Mouse (Mus musculus) embryo, embryonic 10.5 days (tissue): ENCODE data around the gene Gm11237.
"Not testable (repeated sequence)": the region's sequence is repeated elsewhere in the genome, so short reads cannot be mapped to it uniquely, and the experiment has no call there.

ENCODE experiments used
- DNase-seq: peaks from one replicate; pipeline ENCODE4 v3.0.0-alpha.2; 2015; ENCODE audit warnings: low spot score

Gene Gm11237

GRCm38 (mm10) chr4:73622684-73623083 lies at the start of gene Gm11237:
TSS of gene Gm11237 (plus strand) at chr4:73622984.
- not testable (repeated sequence) for DNase-seq

- peak; percentile 88 for DNase-seq
Observed at GRCm38 (mm10) chr4:73599248-73599647, 23.5 kb upstream of the Gm11237 start.

GRCm38 (mm10) chr4:73607581-73607980 lies 15.2 kb upstream of the Gm11237 start, which contains the start of gene Gm11238:
TSS of gene Gm11238 (plus strand) at chr4:73607881.
- DNase-seq = not testable (repeated sequence)

- DNase-seq = not testable (repeated sequence)
Observed at GRCm38 (mm10) chr4:73637821-73638220, 15.0 kb downstream of the Gm11237 start, which contains the start of gene Gm11236. TSS of gene Gm11236 (plus strand) at chr4:73638121.

GRCm38 (mm10) chr4:73661864-73662263 lies 39.1 kb downstream of the Gm11237 start:
- not testable (repeated sequence) for DNase-seq

- not testable (repeated sequence) for DNase-seq
Observed at GRCm38 (mm10) chr4:73668054-73668453, 45.3 kb downstream of the Gm11237 start, which contains the start of gene Gm11239. TSS of gene Gm11239 (plus strand) at chr4:73668354.
